11 mouse cellular contexts compared by ENCODE assay signal in the genomic region with DNA sequence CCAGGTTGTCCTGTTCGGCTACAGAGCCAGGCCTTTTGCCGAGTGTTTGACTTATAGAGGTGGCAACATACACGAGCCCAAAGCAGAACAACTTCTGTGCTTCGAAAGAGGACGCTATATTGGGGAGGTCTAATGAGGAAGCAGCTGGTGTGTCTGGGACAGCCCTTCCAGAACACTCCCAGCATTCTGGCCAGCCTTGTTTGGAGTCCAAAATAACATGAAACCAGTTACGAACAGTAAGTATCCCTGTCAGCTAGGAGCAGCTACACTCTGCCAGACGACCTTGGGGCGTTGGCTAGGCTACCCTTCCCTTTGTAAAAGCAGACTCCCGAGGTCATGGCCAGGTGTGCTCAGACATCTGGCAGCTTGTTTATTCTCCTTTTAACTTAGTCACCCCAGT. TPM values are rescaled to one million over a fixed set of nuclear protein-coding genes. Genes with fewer than 3 reads are reported as not detected.
DNase-seq lines count a peak whose midpoint lies in the region; ATAC-seq and TF ChIP-seq lines count a peak whose summit lies in the region.
"Had no signal": no experiment of that assay in that cellular context is flagged by ENCODE, and none has a peak within 500 bp of the region (broad histone marks: within the 10 kb centered on the region; RNA-seq: fewer than 3 reads in every experiment).

No protein-coding gene starts in this region.

- peak; percentile 90 for TF ChIP-seq EP300 in ES-Bruce4 (IDR thresholded peaks at IDR 0.05; ENCODE audit: insufficient read depth, low read depth, low read length)

- no peaks in the 10 kb centered on the region for H3K36me3 ChIP-seq in kidney, postnatal 0 days (ENCODE audit: insufficient read depth, low read length)
- no peaks in the 10 kb centered on the region for H3K36me3 ChIP-seq in ES-Bruce4 (ENCODE audit: control insufficient read depth, insufficient read depth, low read length, poor library complexity, severe bottlenecking)
- no peaks in the 10 kb centered on the region for H3K36me3 ChIP-seq in intestine, embryonic 16.5 days (ENCODE audit: control insufficient read depth, insufficient read depth, low read length)

- H3K9ac ChIP-seq in kidney, postnatal 0 days (ENCODE audit: low read depth, low read length) = no peak overlapping the region
- H3K9ac ChIP-seq in ES-Bruce4 (ENCODE audit: low read depth, poor library complexity, severe bottlenecking) = no peak overlapping the region
- H3K9ac ChIP-seq in intestine, embryonic 16.5 days (ENCODE audit: low read depth, low read length) = peak overlapping the region; percentile 45

- H3K4me3 ChIP-seq in kidney, postnatal 0 days (replicated peaks; ENCODE audit: low read depth, low read length) = no peak overlapping the region
- no peak overlapping the region for H3K4me3 ChIP-seq in ES-Bruce4 (ENCODE audit: low read depth, low read length)
- H3K4me3 ChIP-seq in intestine, embryonic 16.5 days (ENCODE audit: low read length) = peak overlapping the region; percentile 29

- no peaks in the 10 kb centered on the region for H3K9me3 ChIP-seq in kidney, postnatal 0 days (replicated peaks; ENCODE audit: low read length)
- no peaks in the 10 kb centered on the region for H3K9me3 ChIP-seq in ES-Bruce4 (replicated peaks; ENCODE audit: control insufficient read depth, insufficient read depth, low read length, poor library complexity, severe bottlenecking)
- H3K9me3 ChIP-seq in intestine, embryonic 16.5 days (ENCODE audit: control insufficient read depth, low read length) = no peaks in the 10 kb centered on the region

- no peak for ATAC-seq in kidney, postnatal 0 days (replicated peaks; ENCODE audit: low FRiP score, low read depth)
- ATAC-seq in intestine, embryonic 16.5 days = no peak
- ATAC-seq: midbrain, embryonic 16.5 days had no signal

- 0 out of 2 replicates have a peak overlapping the region, but pooled peaks have one; percentile 66 for H3K27ac ChIP-seq in kidney, postnatal 0 days
- peak overlapping the region; percentile 48; the same call in 1 of the 2 replicates for H3K27ac ChIP-seq in ES-Bruce4 (ENCODE audit: insufficient read depth, low read length)
- peak overlapping the region; percentile 34 for H3K27ac ChIP-seq in intestine, embryonic 16.5 days (ENCODE audit: low read length)

- no peak overlapping the region for H3K4me2 ChIP-seq in kidney, postnatal 0 days (ENCODE audit: low read length)
- peak overlapping the region; percentile 32; the same call in 1 of the 2 replicates for H3K4me2 ChIP-seq in intestine, embryonic 16.5 days (ENCODE audit: low read depth, low read length)

- 53% methylated on average over 9 of the region's 9 CpGs for WGBS in kidney, postnatal 0 days
- 49% methylated on average over 9 of the region's 9 CpGs for WGBS in intestine, embryonic 16.5 days

- peaks cover 55% of the 10 kb centered on the region for H3K4me1 ChIP-seq in kidney, postnatal 0 days (replicated peaks; ENCODE audit: insufficient read depth, low read length)
- H3K4me1 ChIP-seq in ES-Bruce4 (ENCODE audit: control insufficient read depth, insufficient read depth, low read length) = peaks cover 12% of the 10 kb centered on the region
- peaks cover 47% of the 10 kb centered on the region for H3K4me1 ChIP-seq in intestine, embryonic 16.5 days (ENCODE audit: control insufficient read depth, insufficient read depth, low read length)

- no peak for DNase-seq in kidney, postnatal 0 days (ENCODE audit: low spot score)
- DNase-seq in kidney, adult 11 months = no peak
- DNase-seq in adrenal gland, postnatal 36 days = peak; percentile 62 to 66
- DNase-seq in cerebellum, adult 8-10 months = no peak
- DNase-seq in urinary bladder, postnatal 4 days (ENCODE audit: low spot score in 2 of 2) = no peak
- no peak for DNase-seq in kidney, adult 18-20 months
- DNase-seq: kidney, postnatal 14 days; thymus, postnatal 14 days had no signal

- no peak for TF ChIP-seq CTCF in kidney, postnatal 0 days (IDR thresholded peaks at IDR 0.05; ENCODE audit: low read depth)
- TF ChIP-seq CTCF in ES-Bruce4 (IDR thresholded peaks at IDR 0.05; ENCODE audit: low read depth, low read length) = no peak

- H3K27me3 ChIP-seq in kidney, postnatal 0 days (ENCODE audit: insufficient read depth, low read length) = no peaks in the 10 kb centered on the region
- H3K27me3 ChIP-seq in ES-Bruce4 (ENCODE audit: control insufficient read depth, insufficient read depth, low read length, poor library complexity, severe bottlenecking) = no peaks in the 10 kb centered on the region
- no peaks in the 10 kb centered on the region for H3K27me3 ChIP-seq in intestine, embryonic 16.5 days (replicated peaks; ENCODE audit: control insufficient read depth, insufficient read depth, low read length)

- TF ChIP-seq POLR2A in ES-Bruce4 (IDR thresholded peaks at IDR 0.05; ENCODE audit: insufficient read depth, low read length) = no peak

RNA-seq across cellular contexts. Expression of a gene that starts 20.4 kb away (rescaled TPM):
- polyA plus RNA-seq in kidney, postnatal 0 days (2015; fragmentation: Nextera tagmentation; extraction: Ambion mirVana) = 9.6 and 9.7 TPM in 2 replicates
- 24.9 and 27.0 TPM in 2 replicates for polyA plus RNA-seq in ES-Bruce4 (2011; ENCODE audit: insufficient read depth, insufficient read length, low read depth, missing spikeins)
- 10 to 100 TPM; 37.2 to 50.1 TPM for total RNA-seq in adrenal gland, postnatal 36 days (2021)
- 11.8 and 13.0 TPM in 2 replicates for polyA plus RNA-seq in intestine, embryonic 16.5 days (2015; fragmentation: Nextera tagmentation; extraction: Ambion mirVana)

RNA-seq across cellular contexts. Expression of a gene that starts 26.7 kb away (rescaled TPM):
- 0.33 and 0.59 TPM in 2 replicates for polyA plus RNA-seq in kidney, postnatal 0 days (2015; fragmentation: Nextera tagmentation; extraction: Ambion mirVana)
- 2.1 and 2.4 TPM in 2 replicates for polyA plus RNA-seq in ES-Bruce4 (2011; ENCODE audit: insufficient read depth, insufficient read length, low read depth, missing spikeins)
- total RNA-seq in adrenal gland, postnatal 36 days (2021) = under 1 TPM in 1 of 2 experiments, not detected in 1; 0.92 TPM
- polyA plus RNA-seq in intestine, embryonic 16.5 days (2015; fragmentation: Nextera tagmentation; extraction: Ambion mirVana) = 0.10 and 0.24 TPM in 2 replicates

RNA-seq across cellular contexts. Expression of a gene that starts 39.5 kb away (rescaled TPM):
- polyA plus RNA-seq in kidney, postnatal 0 days (2015; fragmentation: Nextera tagmentation; extraction: Ambion mirVana) = 7.8 and 9.1 TPM in 2 replicates
- polyA plus RNA-seq in ES-Bruce4 (2011; ENCODE audit: insufficient read depth, insufficient read length, low read depth, missing spikeins) = 12.6 and 14.9 TPM in 2 replicates
- 10 to 100 TPM; 52.2 to 65.5 TPM for total RNA-seq in adrenal gland, postnatal 36 days (2021)
- polyA plus RNA-seq in intestine, embryonic 16.5 days (2015; fragmentation: Nextera tagmentation; extraction: Ambion mirVana) = 1.7 and 2.2 TPM in 2 replicates

RNA-seq across cellular contexts. Expression of a gene that starts 52.2 kb away (rescaled TPM):
- polyA plus RNA-seq in kidney, postnatal 0 days (2015; fragmentation: Nextera tagmentation; extraction: Ambion mirVana) = 2.9 and 5.0 TPM in 2 replicates
- polyA plus RNA-seq in ES-Bruce4 (2011; ENCODE audit: insufficient read depth, insufficient read length, low read depth, missing spikeins) = not detected in 2 replicates
- 1 to 10 TPM; 2.7 to 3.4 TPM for total RNA-seq in adrenal gland, postnatal 36 days (2021)
- 2.5 and 2.6 TPM in 2 replicates for polyA plus RNA-seq in intestine, embryonic 16.5 days (2015; fragmentation: Nextera tagmentation; extraction: Ambion mirVana)

Comparison
In these comparisons a context has a peak if more than half of its experiments do, and no peak if none do; other contexts are left out.
1. DNase-seq: peak in adrenal gland, postnatal 36 days (2 of 2); none in kidney, postnatal 0 days (single experiment), kidney, adult 11 months (single experiment), cerebellum, adult 8-10 months (single experiment), urinary bladder, postnatal 4 days (0 of 2) and kidney, adult 18-20 months (single experiment).
2. Peak in every context shown above with its lines, with median percentiles within 50 percentile points of each other: H3K27ac ChIP-seq.